Mouse (Mus musculus) MEL (cell line): ENCODE results near the gene Camk1g.

Experiments
- CHD1 ChIP-seq: IDR thresholded peaks from 2 replicates; pipeline ENCODE4 v1.6.1; 2012; ENCODE audit warnings: low read depth, mild to moderate bottlenecking, inconsistent platforms, low read length, improper control_type of control experiment
- CTCF ChIP-seq, 3 experiments: IDR thresholded peaks in 2 of 3; conservative IDR thresholded peaks in 1 of 3; 2 replicates each; pipeline ENCODE4 v1.5.1; 2011 to 2012; ENCODE audit warnings: low read length in 3 of 3, low read depth in 2 of 3, mild to moderate bottlenecking in 2 of 3, improper control_type of control experiment in 1 of 3, inconsistent platforms in 1 of 3, mixed read lengths in 1 of 3, moderate library complexity in 1 of 3; ENCODE audit not compliant: control insufficient read depth in 1 of 3, insufficient read depth in 1 of 3, poor library complexity in 1 of 3, severe bottlenecking in 1 of 3
- E2F4 ChIP-seq: IDR thresholded peaks from 2 replicates; pipeline ENCODE4 v1.6.1; 2011; ENCODE audit warnings: low read depth, low read length, improper control_type of control experiment, borderline replicate concordance
- MAZ ChIP-seq: IDR thresholded peaks from 2 replicates; pipeline ENCODE4 v1.6.1; 2012; ENCODE audit warnings: low read depth, mild to moderate bottlenecking, inconsistent platforms, low read length, improper control_type of control experiment
- NELFE ChIP-seq: IDR thresholded peaks from 2 replicates; pipeline ENCODE4 v1.6.1; 2011; ENCODE audit warnings: low read depth, low read length, improper control_type of control experiment
- SMC3 ChIP-seq: IDR thresholded peaks from 2 replicates; pipeline ENCODE4 v1.6.1; 2011; ENCODE audit warnings: low read depth, low read length, improper control_type of control experiment
- TAL1 ChIP-seq: IDR thresholded peaks from 2 replicates; pipeline ENCODE4 v1.6.1; 2012; ENCODE audit warnings: mild to moderate bottlenecking, inconsistent platforms, low read length, moderate library complexity, mixed read lengths
- TCF12 ChIP-seq: IDR thresholded peaks from 2 replicates; pipeline ENCODE4 v1.6.1; 2014; ENCODE audit warnings: low read depth, mild to moderate bottlenecking, inconsistent platforms, low read length, improper control_type of control experiment, moderate library complexity
- ZNF384 ChIP-seq: IDR thresholded peaks from 2 replicates; pipeline ENCODE4 v1.6.1; 2012; ENCODE audit warnings: low read depth, mild to moderate bottlenecking, inconsistent platforms, low read length, improper control_type of control experiment

- no peak for TF ChIP-seq TCF12
- TF ChIP-seq ZNF384 = no peak
- TF ChIP-seq CTCF (IDR thresholded peaks at IDR 0.05 in 2 of 3, conservative IDR thresholded peaks at IDR 0.05 in 1 of 3; ENCODE audit: control insufficient read depth in 1 of 3, insufficient read depth in 1 of 3, low read depth in 2 of 3, low read length in 3 of 3, poor library complexity in 1 of 3, severe bottlenecking in 1 of 3) = no peak
- no peak for TF ChIP-seq NELFE
- no peak for TF ChIP-seq MAZ
- TF ChIP-seq TAL1 = no peak
- no peak for TF ChIP-seq CHD1
- no peak for TF ChIP-seq SMC3
- TF ChIP-seq E2F4 = no peak
These were observed 22.2 kb upstream of the Camk1g start for GRCm38 (mm10) chr1:193392266-193392665.
